Mouse (Mus musculus): ENCODE results near the gene Gm10160. TPM values are rescaled to one million over a fixed set of nuclear protein-coding genes. Genes with fewer than 3 reads are reported as not detected.

The Gm10160 gene
- polyA plus RNA-seq, 2 experiments from 2014 or later, result not detected

- ATAC-seq, result no peak
These were observed 30.2 kb downstream of the Gm10160 start for GRCm38 (mm10) chr7:81825381-81825780.

DNA sequence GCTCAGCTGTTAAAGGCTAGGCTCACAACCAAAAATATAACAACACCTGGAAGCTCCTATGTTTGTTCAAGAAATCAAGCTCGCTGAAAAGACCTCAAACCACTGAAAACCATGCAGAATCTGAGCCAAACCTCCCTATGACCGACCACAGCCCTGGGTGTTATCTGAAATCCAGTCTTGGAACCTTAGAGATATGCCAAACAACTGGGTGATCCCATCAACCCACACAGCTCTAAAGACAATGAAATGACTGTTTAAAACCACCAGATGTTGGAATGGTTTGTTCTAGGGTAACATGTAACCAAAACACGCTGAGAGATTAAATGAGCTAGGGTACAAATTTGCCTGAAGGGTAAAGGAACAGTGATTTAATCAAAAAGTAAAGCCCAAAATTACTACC lies 30.7 kb downstream of the Gm10160 start:
- no peak for ATAC-seq

DNA sequence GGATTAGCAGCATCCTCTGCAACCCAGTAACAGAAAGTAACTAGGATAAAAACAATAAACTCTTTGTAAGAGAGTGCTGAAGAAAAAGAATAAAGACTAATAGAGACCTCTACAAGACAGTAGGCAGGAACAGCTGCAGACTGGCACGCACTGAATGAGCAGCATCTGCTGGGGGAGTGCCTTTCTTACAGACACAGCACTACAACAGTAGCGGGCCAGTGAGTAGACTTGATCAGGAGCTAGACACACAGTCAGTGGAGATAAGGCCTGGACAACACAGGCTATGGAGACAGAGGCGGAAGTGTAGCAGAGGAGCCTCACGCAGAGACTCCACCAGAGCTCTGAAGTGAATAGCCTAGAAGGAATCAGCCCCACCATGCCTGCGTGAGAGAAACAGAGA lies 49.5 kb downstream of the Gm10160 start:
- no peak for ATAC-seq

Other genes with a start within 250 kb of the Gm10160 start
- gene Homer2, start 148.3 kb downstream of the Gm10160 start, polyA plus RNA-seq (2017; shearing (Covaris generic)), result under 1 TPM in 1 of 2 experiments, not detected in 1; 0.41 TPM
- gene Ramac, start 92.9 kb downstream of the Gm10160 start, polyA plus RNA-seq (2017; shearing (Covaris generic)), result 100 to 1,000 TPM; 159 to 170 TPM
- gene 3110040N11Rik, start 66.3 kb downstream of the Gm10160 start, polyA plus RNA-seq (2017; shearing (Covaris generic)), result 10 to 100 TPM; 71.6 to 82.9 TPM
- gene Btbd1, start 26.4 kb downstream of the Gm10160 start, polyA plus RNA-seq (2017; shearing (Covaris generic)), result 10 to 100 TPM; 13.4 to 23.6 TPM
- 1 to 10 TPM; 7.7 to 9.4 TPM for gene Tm6sf1, start 3.2 kb upstream of the Gm10160 start, polyA plus RNA-seq (2017; shearing (Covaris generic))
- gene Hdgfl3, start 78.7 kb upstream of the Gm10160 start, polyA plus RNA-seq (2017; shearing (Covaris generic)), result 10 to 100 TPM in 1 of 2 experiments, 1 to 10 TPM in 1; 7.9 to 10.2 TPM
- not detected for gene Bnc1, start 136.5 kb upstream of the Gm10160 start, polyA plus RNA-seq (2017; shearing (Covaris generic))

Measured in activated CD4-positive, CD25-positive, alpha-beta regulatory T cell, adult 4 months (primary cell).